Mouse (Mus musculus): ENCODE data around the gene Gm21762.
"Not testable (repeated sequence)": the region's sequence is repeated elsewhere in the genome, so short reads cannot be mapped to it uniquely, and the experiment has no call there.

Gm21762 gene

DNA sequence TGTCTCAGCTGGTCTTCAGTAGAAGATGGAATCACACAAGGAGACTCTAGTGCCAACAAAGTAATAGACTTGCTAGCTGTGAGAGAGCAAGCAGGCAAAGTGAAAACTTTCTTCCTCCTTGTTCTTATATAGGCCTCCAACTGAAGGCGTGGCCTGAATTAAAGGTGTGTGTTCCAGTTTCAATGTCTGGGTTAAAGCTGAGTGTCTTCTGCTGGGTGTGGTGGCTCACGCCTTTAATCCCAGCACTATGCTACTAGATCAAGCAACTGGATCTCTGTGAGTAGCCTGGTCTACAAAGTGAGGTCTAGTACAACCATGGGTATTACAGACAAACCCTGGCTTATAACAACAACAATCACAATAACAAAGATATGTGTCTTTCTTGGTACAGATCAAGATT is at the start of gene Gm21762:
TSS of gene Gm21762 (minus strand) at position 101 of the 400 bp plus-strand sequence.
- not testable (repeated sequence) for DNase-seq

GRCm38 (mm10) chr13:120262870-120263269 is 47.1 kb upstream of the Gm21762 start, which contains the start of gene AF067061:
TSS of gene AF067061 (plus strand) at chr13:120263114.
- DNase-seq, result not testable (repeated sequence)

DNA sequence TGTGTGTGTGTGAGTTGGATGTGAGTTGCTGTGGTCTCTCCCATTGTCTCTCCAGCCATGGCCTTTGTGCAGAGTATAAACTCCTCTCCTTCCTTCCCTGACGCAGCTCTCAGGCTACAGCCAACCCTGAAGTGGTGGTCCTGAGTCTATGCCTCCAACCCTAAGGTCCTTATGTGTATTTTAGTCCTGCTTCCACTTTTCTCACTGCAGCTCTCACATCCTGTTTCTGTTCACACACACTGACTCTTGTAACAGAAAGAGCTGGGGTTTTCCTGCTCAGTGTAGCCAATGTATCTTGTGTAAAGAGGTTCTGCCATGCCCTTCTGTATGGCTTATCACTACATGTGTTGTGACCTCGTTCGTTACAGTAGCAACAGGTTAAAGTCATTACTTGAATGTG is 44.0 kb upstream of the Gm21762 start:
- DNase-seq, result not testable (repeated sequence)

- not testable (repeated sequence) for DNase-seq
Observed at GRCm38 (mm10) chr13:120258817-120259658, 43.3 kb upstream of the Gm21762 start.

- DNase-seq, result not testable (repeated sequence)
Observed at GRCm38 (mm10) chr13:120251208-120251924, 35.6 kb upstream of the Gm21762 start.

- DNase-seq, result not testable (repeated sequence)
Observed at GRCm38 (mm10) chr13:120238811-120239210, 23.1 kb upstream of the Gm21762 start, which contains the start of gene Gm21731. TSS of gene Gm21731 (plus strand) at chr13:120239111.

DNA sequence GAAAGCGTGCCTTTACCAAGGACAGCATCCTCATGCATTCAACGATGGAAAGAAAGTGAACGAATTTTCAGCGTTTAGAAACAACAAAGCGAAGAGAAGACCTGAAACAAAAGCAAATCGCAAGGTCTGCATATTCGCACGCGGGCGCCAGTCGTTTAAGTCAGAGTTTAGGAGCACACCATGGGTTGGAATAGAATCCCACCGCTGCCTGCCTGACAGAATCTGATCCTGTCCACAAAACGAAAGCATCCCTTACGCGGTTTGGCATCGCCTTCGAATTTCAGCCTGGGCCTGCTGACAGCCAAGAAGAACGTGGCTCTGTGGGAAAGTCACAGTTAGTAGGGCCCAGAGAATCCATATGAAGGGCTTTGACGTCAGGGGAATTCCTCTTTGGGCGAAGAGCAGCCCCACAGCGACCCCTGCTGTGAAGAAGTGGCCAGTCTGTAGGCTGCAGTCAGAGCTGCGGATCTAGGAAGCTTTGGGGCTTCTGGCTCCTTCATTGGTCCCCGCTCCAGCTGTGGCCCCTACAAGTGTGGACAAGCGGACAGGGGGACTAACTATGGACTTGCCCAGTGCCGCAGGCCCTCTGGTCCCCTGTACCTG is 16.8 kb upstream of the Gm21762 start:
- DNase-seq, result peak; percentile 11

- not testable (repeated sequence) for DNase-seq
Observed at GRCm38 (mm10) chr13:120231798-120232197, 16.1 kb upstream of the Gm21762 start.

- not testable (repeated sequence) for DNase-seq
Observed at GRCm38 (mm10) chr13:120223012-120223659, 7.4 kb upstream of the Gm21762 start.

DNA sequence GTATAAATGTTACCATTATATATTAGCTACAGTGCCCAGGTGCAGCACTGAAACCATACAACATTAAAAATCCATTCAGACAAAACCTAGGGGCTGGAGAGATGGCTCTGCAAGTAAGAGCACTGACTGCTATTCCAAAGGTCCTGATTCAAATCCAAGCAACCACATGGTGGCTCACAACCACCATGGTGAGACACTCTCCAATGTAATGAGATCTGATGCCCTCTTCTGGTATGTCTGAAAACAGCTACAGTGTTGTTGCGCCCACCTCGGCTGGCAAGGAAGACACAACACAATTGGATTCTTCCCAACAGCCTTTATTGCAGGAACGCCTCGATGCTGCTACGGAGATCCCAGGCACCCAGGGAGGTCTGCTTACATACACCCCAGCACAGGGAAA is 5.2 kb upstream of the Gm21762 start:
- DNase-seq, result not testable (repeated sequence)

DNA sequence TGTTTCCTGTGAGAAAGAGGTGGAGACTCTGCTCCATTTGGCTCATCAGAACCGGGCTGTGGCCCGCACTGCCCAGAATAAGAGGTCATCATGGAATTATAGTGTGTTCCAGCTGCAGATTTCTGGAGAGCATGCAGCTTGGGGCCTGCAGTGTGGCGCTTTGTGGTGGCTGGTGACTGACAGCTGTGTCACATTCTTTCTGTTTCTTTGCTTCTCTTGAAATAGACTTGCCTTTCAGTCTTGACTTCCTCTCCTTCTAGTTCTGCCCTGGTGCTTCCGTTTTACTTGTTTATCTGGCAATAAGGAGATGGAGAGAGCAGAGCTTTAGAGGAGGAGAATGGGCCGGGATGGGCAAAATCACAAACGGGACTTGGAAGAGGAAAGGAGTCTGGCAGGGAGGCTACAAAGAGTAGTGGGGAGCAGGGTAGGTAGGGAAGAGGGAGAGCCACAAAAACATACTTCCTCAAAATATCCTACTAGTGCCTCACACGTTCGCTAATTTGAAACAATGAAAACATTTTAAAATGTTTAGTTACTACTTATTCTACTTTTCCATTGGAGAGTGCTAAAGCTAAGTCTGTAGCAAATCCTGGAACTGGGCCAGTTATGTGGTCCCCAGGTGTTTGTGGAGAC is 19.4 kb downstream of the Gm21762 start:
- DNase-seq, result not testable (repeated sequence)

GRCm38 (mm10) chr13:120172133-120172532 is 43.6 kb downstream of the Gm21762 start, which contains the start of gene Gm21818:
TSS of gene Gm21818 (plus strand) at chr13:120172433.
- not testable (repeated sequence) for DNase-seq

DNA sequence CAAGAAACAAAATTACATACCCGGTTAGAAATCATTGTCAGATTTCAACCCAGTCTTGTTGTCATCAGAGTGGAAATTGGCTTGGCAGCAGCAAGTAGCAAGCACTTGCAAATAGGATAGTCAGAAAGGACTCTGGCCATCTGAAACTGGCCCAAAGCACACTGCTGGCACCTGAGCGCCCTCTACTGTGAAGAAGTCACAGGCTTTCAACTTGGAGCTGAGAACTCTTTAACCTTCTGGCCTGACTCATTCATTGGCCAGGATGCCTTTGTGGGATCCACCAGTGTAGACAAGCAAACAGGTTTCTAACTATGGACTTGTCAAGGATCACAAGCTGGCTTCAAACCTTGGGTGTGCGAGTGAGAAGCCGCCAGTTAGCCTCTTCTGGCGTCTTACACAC is 47.4 kb downstream of the Gm21762 start:
- not testable (repeated sequence) for DNase-seq

Data from thymus, postnatal 4 days (tissue).